ENCODE assay signal across 9 mouse cellular contexts in the genomic region with DNA sequence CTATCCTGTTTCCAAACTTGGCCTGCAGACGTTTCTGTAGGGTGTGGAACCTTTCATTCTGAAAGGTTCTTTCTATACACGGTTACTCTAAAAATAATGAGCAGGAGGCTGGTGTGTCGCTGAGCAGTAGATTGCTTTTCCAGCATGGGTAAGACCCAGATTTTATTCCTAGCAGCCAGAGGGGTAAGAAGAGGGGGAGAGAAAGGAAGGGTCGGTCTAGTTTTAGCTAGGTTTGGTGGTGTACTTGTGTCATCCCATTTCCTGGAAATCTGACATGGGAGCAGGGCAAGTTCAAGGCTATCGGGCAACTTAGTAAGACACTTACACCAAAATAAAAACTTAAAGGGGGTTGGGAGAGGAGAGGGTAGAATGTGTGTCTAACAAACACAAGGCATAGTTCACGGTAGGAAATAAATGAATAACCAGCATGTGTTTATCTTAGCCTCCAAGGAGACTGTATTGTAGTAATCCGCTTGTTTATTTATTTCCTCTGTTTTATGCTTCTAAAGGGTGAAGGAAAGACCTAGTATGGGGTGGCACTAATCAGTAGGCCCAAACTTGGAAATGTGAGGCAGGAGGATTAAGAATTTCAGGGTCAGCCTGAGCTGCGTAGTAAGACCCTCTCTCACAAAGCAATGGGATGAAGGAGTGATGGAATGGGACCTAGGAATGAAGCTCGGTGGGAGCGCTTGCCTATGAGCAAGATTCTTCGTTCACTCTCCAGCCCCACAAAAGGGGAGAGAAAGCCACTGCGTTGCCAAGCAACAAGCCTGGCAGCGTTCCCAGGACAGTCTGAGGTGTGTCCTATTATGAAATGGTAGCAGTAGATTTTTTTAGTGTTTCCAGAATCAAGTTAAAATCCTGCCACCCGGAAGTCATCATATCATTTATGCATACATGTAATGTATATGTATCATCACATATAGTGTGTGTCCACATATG. TPM values are rescaled to one million over a fixed set of nuclear protein-coding genes. Genes with fewer than 3 reads are reported as not detected.
DNase-seq lines count a peak whose midpoint lies in the region; ATAC-seq lines count a peak whose summit lies in the region.
"Had no signal": no experiment of that assay in that cellular context is flagged by ENCODE, and none has a peak within 500 bp of the region (broad histone marks: within the 10 kb centered on the region; RNA-seq: fewer than 3 reads in every experiment).

No protein-coding gene starts in this region.

- H3K4me1 ChIP-seq in kidney, embryonic 14.5 days (ENCODE audit: control insufficient read depth, insufficient read depth, low read length), result peaks cover 9% of the 10 kb centered on the region; the same call in 1 of the 2 replicates
- H3K4me1 ChIP-seq: neural tube, embryonic 12.5 days had no signal

- H3K27ac ChIP-seq in kidney, embryonic 14.5 days (ENCODE audit: low read depth, low read length), result no peak overlapping the region
- H3K27ac ChIP-seq: neural tube, embryonic 12.5 days had no signal

- WGBS in kidney, embryonic 14.5 days, result 72% methylated on average over 14 of the region's 14 CpGs

- no peaks in the 10 kb centered on the region for H3K9me3 ChIP-seq in kidney, embryonic 14.5 days (ENCODE audit: control insufficient read depth, low read length)
- H3K9me3 ChIP-seq: neural tube, embryonic 12.5 days had no signal

- H3K9ac ChIP-seq in kidney, embryonic 14.5 days (ENCODE audit: low read depth, low read length), result no peak overlapping the region
- H3K9ac ChIP-seq: neural tube, embryonic 12.5 days had no signal

- no peak overlapping the region for H3K4me3 ChIP-seq in kidney, embryonic 14.5 days (ENCODE audit: low read length)
- H3K4me3 ChIP-seq: neural tube, embryonic 12.5 days had no signal

- no peaks in the 10 kb centered on the region for H3K36me3 ChIP-seq in kidney, embryonic 14.5 days (ENCODE audit: control insufficient read depth, insufficient read depth, low read length)
- H3K36me3 ChIP-seq: neural tube, embryonic 12.5 days had no signal

- H3K4me2 ChIP-seq in kidney, embryonic 14.5 days (replicated peaks; ENCODE audit: low read depth, low read length), result no peak overlapping the region
- H3K4me2 ChIP-seq: neural tube, embryonic 12.5 days had no signal

- no peak for ATAC-seq in kidney, embryonic 14.5 days (ENCODE audit: low FRiP score, low TSS enrichment)

- DNase-seq in kidney, adult 11 months, result peak; percentile 83
- peak; percentile 90 for DNase-seq in brain, adult 2 months (ENCODE audit: low read depth, low spot score)
- DNase-seq in gastrocnemius, postnatal 25 days, result peak; percentile 22
- DNase-seq in kidney, postnatal 4 days, result peak; percentile 88 to 91
- peak; percentile 85 for DNase-seq in lung, postnatal 10 days
- peak; percentile 72 for DNase-seq in telencephalon, adult 2 months (ENCODE audit: low read depth, low spot score)
- DNase-seq in embryo, embryonic 10.5 days (ENCODE audit: low spot score), result no peak

- H3K27me3 ChIP-seq in kidney, embryonic 14.5 days (ENCODE audit: control insufficient read depth, insufficient read depth, low read length), result no peaks in the 10 kb centered on the region
- H3K27me3 ChIP-seq: neural tube, embryonic 12.5 days had no signal

RNA-seq across cellular contexts. Expression of a gene that starts 6.8 kb away (rescaled TPM):
- 7.8 and 9.3 TPM in 2 replicates for polyA plus RNA-seq in kidney, embryonic 14.5 days (2014; fragmentation: Nextera tagmentation; extraction: Ambion mirVana)
- total RNA-seq in gastrocnemius, postnatal 25 days (2021), result 10 to 100 TPM; 20.2 to 21.8 TPM

RNA-seq across cellular contexts. Expression of a gene that starts 35.9 kb away (rescaled TPM):
- polyA plus RNA-seq in kidney, embryonic 14.5 days (2014; fragmentation: Nextera tagmentation; extraction: Ambion mirVana), result 43.3 and 69.8 TPM in 2 replicates
- under 1 TPM; 0.88 to 0.95 TPM for total RNA-seq in gastrocnemius, postnatal 25 days (2021)
